ENCODE assay signal across 19 mouse cellular contexts in genomic region chr1:175632470-175632869, GRCm38 (mm10). TPM values are rescaled to one million over a fixed set of nuclear protein-coding genes. Genes with fewer than 3 reads are reported as not detected.
DNase-seq lines count a peak whose midpoint lies in the region; ATAC-seq and TF ChIP-seq lines count a peak whose summit lies in the region.
"Had no signal": no experiment of that assay in that cellular context is flagged by ENCODE, and none has a peak within 500 bp of the region (broad histone marks: within the 10 kb centered on the region; RNA-seq: fewer than 3 reads in every experiment).

No protein-coding gene starts in this region.

- no peak overlapping the region for H3K4me2 ChIP-seq in intestine, embryonic 16.5 days (ENCODE audit: low read depth, low read length)
- no peak overlapping the region for H3K4me2 ChIP-seq in intestine, embryonic 15.5 days (replicated peaks)
- peak overlapping the region; percentile 21; the same call in 1 of the 2 replicates for H3K4me2 ChIP-seq in liver, embryonic 14.5 days (ENCODE audit: low read depth)
- peak overlapping the region; percentile 22; the same call in 1 of the 2 replicates for H3K4me2 ChIP-seq in liver, embryonic 16.5 days (ENCODE audit: low read depth, low read length)
- H3K4me2 ChIP-seq: forebrain, embryonic 13.5 days; heart, embryonic 13.5 days; hindbrain, embryonic 12.5 days had no signal

- no peak overlapping the region for H3K9ac ChIP-seq in intestine, embryonic 16.5 days (ENCODE audit: low read depth, low read length)
- H3K9ac ChIP-seq in intestine, embryonic 15.5 days, result no peak overlapping the region
- H3K9ac ChIP-seq in liver, embryonic 14.5 days (replicated peaks), result no peak overlapping the region
- H3K9ac ChIP-seq in liver, embryonic 16.5 days (ENCODE audit: low read depth, low read length), result no peak overlapping the region
- H3K9ac ChIP-seq: forebrain, embryonic 13.5 days; forebrain, postnatal 0 days; heart, embryonic 13.5 days; hindbrain, embryonic 12.5 days had no signal

- 0 out of 2 replicates have a peak, but pooled peaks have one; percentile 32 for ATAC-seq in intestine, embryonic 16.5 days
- no peak for ATAC-seq in intestine, embryonic 15.5 days
- ATAC-seq in liver, embryonic 14.5 days (ENCODE audit: insufficient read depth), result no peak
- ATAC-seq in liver, embryonic 16.5 days (ENCODE audit: low read depth), result no peak
- ATAC-seq: forebrain, embryonic 13.5 days; forebrain, postnatal 0 days had no signal

- TF ChIP-seq EP300 in liver, embryonic 14.5 days (IDR thresholded peaks at IDR 0.05; ENCODE audit: low read depth), result no peak

- no peak overlapping the region for H3K27ac ChIP-seq in intestine, embryonic 16.5 days (ENCODE audit: low read length)
- no peak overlapping the region for H3K27ac ChIP-seq in intestine, embryonic 15.5 days
- H3K27ac ChIP-seq in liver, embryonic 14.5 days, result no peak overlapping the region
- no peak overlapping the region for H3K27ac ChIP-seq in liver, embryonic 16.5 days (ENCODE audit: low read length)
- H3K27ac ChIP-seq: embryonic facial prominence, embryonic 10.5 days; forebrain, embryonic 13.5 days; heart, embryonic 13.5 days; hindbrain, embryonic 12.5 days had no signal

- H3K4me3 ChIP-seq in intestine, embryonic 16.5 days (ENCODE audit: low read length), result no peak overlapping the region
- no peak overlapping the region for H3K4me3 ChIP-seq in intestine, embryonic 15.5 days (replicated peaks)
- H3K4me3 ChIP-seq in liver, embryonic 14.5 days (ENCODE audit: insufficient read depth in 1 of 2, low read depth in 2 of 2, low read length in 2 of 2), result no peak overlapping the region
- H3K4me3 ChIP-seq in liver, embryonic 16.5 days (ENCODE audit: low read depth, low read length), result 0 out of 2 replicates have a peak overlapping the region, but pooled peaks have one; percentile 21
- H3K4me3 ChIP-seq: embryonic facial prominence, embryonic 10.5 days; forebrain, embryonic 13.5 days; heart, embryonic 13.5 days; hindbrain, embryonic 12.5 days had no signal

- no peak for TF ChIP-seq CTCF in liver, embryonic 14.5 days (IDR thresholded peaks at IDR 0.05; ENCODE audit: low read depth)

- no peaks in the 10 kb centered on the region for H3K9me3 ChIP-seq in intestine, embryonic 16.5 days (ENCODE audit: control insufficient read depth, low read length)
- no peaks in the 10 kb centered on the region for H3K9me3 ChIP-seq in intestine, embryonic 15.5 days
- H3K9me3 ChIP-seq in liver, embryonic 14.5 days (ENCODE audit: control insufficient read depth, low read length), result no peaks in the 10 kb centered on the region
- H3K9me3 ChIP-seq in liver, embryonic 16.5 days (replicated peaks; ENCODE audit: control insufficient read depth, low read length), result no peaks in the 10 kb centered on the region
- H3K9me3 ChIP-seq: embryonic facial prominence, embryonic 10.5 days; forebrain, embryonic 13.5 days; heart, embryonic 13.5 days; hindbrain, embryonic 12.5 days had no signal

- no peaks in the 10 kb centered on the region for H3K27me3 ChIP-seq in intestine, embryonic 16.5 days (replicated peaks; ENCODE audit: control insufficient read depth, insufficient read depth, low read length)
- no peaks in the 10 kb centered on the region for H3K27me3 ChIP-seq in intestine, embryonic 15.5 days (replicated peaks)
- no peaks in the 10 kb centered on the region for H3K27me3 ChIP-seq in liver, embryonic 14.5 days (ENCODE audit: control insufficient read depth, insufficient read depth, low read length)
- H3K27me3 ChIP-seq in liver, embryonic 16.5 days (ENCODE audit: control insufficient read depth, insufficient read depth, low read depth, low read length), result no peaks in the 10 kb centered on the region
- H3K27me3 ChIP-seq: forebrain, embryonic 13.5 days; heart, embryonic 13.5 days; hindbrain, embryonic 12.5 days had no signal

- no peaks in the 10 kb centered on the region for H3K4me1 ChIP-seq in intestine, embryonic 16.5 days (ENCODE audit: control insufficient read depth, insufficient read depth, low read length)
- no peaks in the 10 kb centered on the region for H3K4me1 ChIP-seq in intestine, embryonic 15.5 days (replicated peaks)
- peaks cover 0 to 4% of the 10 kb centered on the region in 2 experiments; a peak in 2 of 4 replicates for H3K4me1 ChIP-seq in liver, embryonic 14.5 days (replicated peaks; ENCODE audit: control insufficient read depth in 2 of 2, insufficient read depth in 2 of 2, low read length in 1 of 2)
- peaks cover 2% of the 10 kb centered on the region for H3K4me1 ChIP-seq in liver, embryonic 16.5 days (ENCODE audit: control insufficient read depth, low read depth, low read length)
- H3K4me1 ChIP-seq: embryonic facial prominence, embryonic 10.5 days; forebrain, embryonic 13.5 days; heart, embryonic 13.5 days; hindbrain, embryonic 12.5 days had no signal

- H3K36me3 ChIP-seq in intestine, embryonic 16.5 days (ENCODE audit: control insufficient read depth, insufficient read depth, low read length), result no peaks in the 10 kb centered on the region
- H3K36me3 ChIP-seq in intestine, embryonic 15.5 days, result no peaks in the 10 kb centered on the region
- H3K36me3 ChIP-seq in liver, embryonic 14.5 days (replicated peaks; ENCODE audit: control insufficient read depth, insufficient read depth, low read depth), result no peaks in the 10 kb centered on the region
- no peaks in the 10 kb centered on the region for H3K36me3 ChIP-seq in liver, embryonic 16.5 days (ENCODE audit: control insufficient read depth, insufficient read depth)
- H3K36me3 ChIP-seq: embryonic facial prominence, embryonic 10.5 days; heart, embryonic 13.5 days; hindbrain, embryonic 12.5 days had no signal

- DNase-seq in liver, embryonic 14.5 days (ENCODE audit: low read depth in 3 of 3, low spot score in 3 of 3), result no peak
- DNase-seq in liver, result no peak
- no peak for DNase-seq in gastrocnemius, postnatal 4 days (ENCODE audit: low spot score in 2 of 2)
- DNase-seq in adrenal gland, postnatal 4 days (ENCODE audit: low spot score in 2 of 2), result no peak
- DNase-seq: adrenal gland, adult 2 months; adrenal gland, postnatal 25 days; cerebellum, adult 2 months; cerebellum, postnatal 10 days; forebrain, postnatal 0 days; gastrocnemius, postnatal 14 days; heart, postnatal 4 days had no signal

- WGBS in intestine, embryonic 16.5 days, result 97% methylated on average over 14 of the region's 14 CpGs
- WGBS in intestine, embryonic 15.5 days, result 95% methylated on average over 14 of the region's 14 CpGs
- WGBS in liver, embryonic 14.5 days (ENCODE audit: insufficient replicate concordance), result 90% methylated on average over 14 of the region's 14 CpGs
- WGBS in liver, embryonic 16.5 days (ENCODE audit: insufficient replicate concordance), result 89% methylated on average over 14 of the region's 14 CpGs

RNA-seq across cellular contexts. Expression of gene Fh1, which starts 7.0 kb away (rescaled TPM):
- 176 TPM in 2 replicates for polyA plus RNA-seq in intestine, embryonic 16.5 days (2015; fragmentation: Nextera tagmentation; extraction: Ambion mirVana)
- 155 and 163 TPM in 2 replicates for polyA plus RNA-seq in intestine, embryonic 15.5 days (2015; fragmentation: Nextera tagmentation; extraction: Ambion mirVana)
- polyA plus RNA-seq in liver, embryonic 14.5 days (2012; rRNA removed), result 31.8 and 56.1 TPM in 2 replicates
- polyA plus RNA-seq in liver, embryonic 14.5 days (2014; fragmentation: Nextera tagmentation; extraction: Ambion mirVana), result 91.0 and 96.6 TPM in 2 replicates
- 70.1 and 73.9 TPM in 2 replicates for polyA plus RNA-seq in liver, embryonic 16.5 days (2015; fragmentation: Nextera tagmentation; extraction: Ambion mirVana)
- 100 to 1,000 TPM; 176 to 187 TPM for total RNA-seq in gastrocnemius, postnatal 4 days (2021)
- total RNA-seq in adrenal gland, postnatal 4 days (2021), result 100 to 1,000 TPM; 159 to 176 TPM

RNA-seq across cellular contexts. Expression of gene Kmo, which starts 12.3 kb away (rescaled TPM):
- polyA plus RNA-seq in intestine, embryonic 16.5 days (2015; fragmentation: Nextera tagmentation; extraction: Ambion mirVana), result 0.68 and 0.72 TPM in 2 replicates
- 0.66 and 0.75 TPM in 2 replicates for polyA plus RNA-seq in intestine, embryonic 15.5 days (2015; fragmentation: Nextera tagmentation; extraction: Ambion mirVana)
- polyA plus RNA-seq in liver, embryonic 14.5 days (2012; rRNA removed), result 4.1 and 5.8 TPM in 2 replicates
- 9.4 and 9.7 TPM in 2 replicates for polyA plus RNA-seq in liver, embryonic 14.5 days (2014; fragmentation: Nextera tagmentation; extraction: Ambion mirVana)
- polyA plus RNA-seq in liver, embryonic 16.5 days (2015; fragmentation: Nextera tagmentation; extraction: Ambion mirVana), result 13.4 and 15.0 TPM in 2 replicates
- total RNA-seq in gastrocnemius, postnatal 4 days (2021), result under 1 TPM; 0.31 to 0.34 TPM
- 1 to 10 TPM in 1 of 2 experiments, under 1 TPM in 1; 0.84 to 4.2 TPM for total RNA-seq in adrenal gland, postnatal 4 days (2021)
- total RNA-seq: ES-E14; forebrain, postnatal 0 days; heart, postnatal 4 days had no signal
- polyA plus RNA-seq: embryonic facial prominence, embryonic 10.5 days; forebrain, embryonic 13.5 days; forebrain, postnatal 0 days; hindbrain, embryonic 12.5 days had no signal

Comparison
In these comparisons a context has a peak if more than half of its experiments do, and no peak if none do; other contexts are left out.
1. H3K4me2 ChIP-seq: peak in liver, embryonic 14.5 days (single experiment) and liver, embryonic 16.5 days (single experiment); none in intestine, embryonic 16.5 days (single experiment) and intestine, embryonic 15.5 days (single experiment).